Mouse (Mus musculus) brain, embryonic 14.5 days (tissue): ENCODE data around the gene Tespa1.

Source experiments
- CTCF ChIP-seq: fragments of 200-500 bp; IDR thresholded peaks from 2 replicates; pipeline ENCODE4 v1.5.1; 2012; ENCODE audit warnings: inconsistent platforms, mild to moderate bottlenecking, moderate library complexity, borderline replicate concordance; ENCODE audit not compliant: insufficient read depth, insufficient read length; ENCODE audit errors: extremely low read depth
- POLR2A ChIP-seq: fragments of 200-500 bp; IDR thresholded peaks from 2 replicates; pipeline ENCODE4 v1.6.1; 2012; ENCODE audit warnings: mild to moderate bottlenecking, inconsistent platforms, borderline replicate concordance; ENCODE audit not compliant: poor library complexity, insufficient read depth, insufficient read length, severe bottlenecking; ENCODE audit errors: extremely low read depth

- TF ChIP-seq POLR2A (no peak), CTCF (no peak)
These were observed 11.0 kb upstream of the Tespa1 start for GRCm38 (mm10) chr10:130311534-130312227.
